Mouse (Mus musculus): ENCODE results near the gene Kat6b.

The Kat6b gene

DNA sequence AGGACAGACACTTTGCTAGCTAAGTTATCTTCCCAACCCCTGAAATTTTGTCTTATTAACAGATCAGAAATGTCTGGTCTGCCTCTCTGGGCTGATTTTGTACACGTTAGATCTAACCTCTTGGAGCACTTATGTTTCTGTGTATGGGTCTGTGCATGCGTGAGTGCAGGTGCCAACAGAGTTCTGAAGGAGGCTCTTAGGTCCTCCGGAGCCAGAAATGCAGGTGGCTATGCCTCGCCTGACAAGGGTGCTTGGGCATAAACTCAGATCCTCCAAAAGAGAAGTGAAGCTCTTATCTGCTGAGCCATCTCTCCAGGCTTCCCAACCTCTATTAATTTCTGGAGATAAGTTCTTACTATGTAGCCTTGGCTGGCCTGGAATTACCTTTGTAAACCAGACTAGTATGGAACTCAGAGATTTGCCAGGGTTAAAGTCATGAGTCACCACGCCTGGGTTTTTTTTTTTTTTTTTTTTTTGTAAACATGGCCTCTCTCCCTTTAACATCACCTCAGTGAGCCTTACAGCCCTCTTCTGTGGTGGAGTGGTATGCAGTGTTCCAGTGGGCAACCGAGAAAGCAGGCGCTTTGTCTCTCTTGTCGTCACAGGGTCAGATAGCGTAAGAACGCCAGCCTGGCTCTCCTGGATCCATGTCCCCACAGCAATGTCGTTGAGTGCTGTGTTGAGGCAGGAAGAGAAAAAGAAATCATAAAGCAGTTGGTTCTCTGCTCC lies 79.4 kb downstream of the Kat6b start:
- no peak for DNase-seq (ENCODE audit: low spot score in 2 of 2)

DNA sequence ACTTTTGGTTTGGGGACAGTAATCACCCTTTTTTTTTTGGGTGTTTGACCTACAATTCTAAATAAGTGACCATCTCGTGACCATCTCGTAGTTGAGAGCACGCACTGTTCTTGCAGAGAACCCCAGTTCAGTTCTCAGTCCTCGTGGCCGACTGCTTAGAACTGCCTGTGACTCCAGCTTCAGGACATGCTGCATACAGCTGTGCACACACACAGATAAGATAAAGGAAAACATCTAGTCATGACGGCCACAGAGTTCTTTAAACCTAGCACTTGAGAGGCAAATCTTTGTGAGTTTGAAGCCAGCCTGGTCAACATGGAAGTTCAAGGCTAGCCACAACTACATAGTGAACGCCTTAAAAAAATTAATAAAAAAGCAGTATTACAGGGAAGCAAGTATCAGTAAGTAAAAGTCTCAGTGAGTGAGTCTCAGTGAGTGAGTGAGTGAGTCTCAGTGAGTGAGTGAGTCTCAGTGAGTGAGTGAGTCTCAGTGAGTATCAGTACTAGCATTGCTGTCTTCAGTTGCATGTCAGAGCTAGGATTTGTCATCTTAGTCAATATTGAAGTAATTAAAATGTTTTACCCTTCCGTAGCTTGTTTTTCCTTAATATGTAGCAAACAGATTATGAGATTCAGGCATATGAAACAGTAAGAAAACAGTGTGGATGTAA lies 80.3 kb downstream of the Kat6b start:
- DNase-seq (ENCODE audit: low spot score in 2 of 2), result no peak

DNA sequence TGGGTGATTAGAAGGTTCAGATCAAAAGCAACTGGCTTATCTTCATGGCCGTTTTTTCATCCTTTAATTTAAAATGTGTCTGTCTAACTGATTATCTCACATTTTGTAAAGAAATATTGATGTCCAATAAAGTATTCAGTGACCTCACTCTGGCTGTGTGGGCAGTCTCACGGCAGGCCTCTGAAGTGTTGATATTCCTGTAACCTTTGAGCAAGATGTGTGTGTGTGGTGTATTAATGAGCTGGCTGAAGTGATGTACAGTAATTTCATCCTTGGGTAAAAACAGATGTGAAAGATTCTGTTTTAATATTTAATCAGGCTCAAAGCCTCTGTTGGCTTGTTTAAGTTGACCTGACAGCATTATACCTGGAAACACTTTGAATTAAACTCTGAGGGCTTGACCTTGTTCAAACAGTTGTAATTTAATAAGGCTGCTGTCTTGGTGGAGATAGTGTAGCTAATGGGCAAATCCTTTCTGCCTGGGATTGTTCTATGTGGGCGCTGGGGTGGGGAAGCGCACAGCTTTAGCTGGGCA lies 82.4 kb downstream of the Kat6b start:
- no peak for DNase-seq (ENCODE audit: low spot score in 2 of 2)

- DNase-seq (ENCODE audit: low spot score in 2 of 2), result no peak
These were observed 84.5 kb downstream of the Kat6b start for GRCm38 (mm10) chr14:21565541-21566353.

DNA sequence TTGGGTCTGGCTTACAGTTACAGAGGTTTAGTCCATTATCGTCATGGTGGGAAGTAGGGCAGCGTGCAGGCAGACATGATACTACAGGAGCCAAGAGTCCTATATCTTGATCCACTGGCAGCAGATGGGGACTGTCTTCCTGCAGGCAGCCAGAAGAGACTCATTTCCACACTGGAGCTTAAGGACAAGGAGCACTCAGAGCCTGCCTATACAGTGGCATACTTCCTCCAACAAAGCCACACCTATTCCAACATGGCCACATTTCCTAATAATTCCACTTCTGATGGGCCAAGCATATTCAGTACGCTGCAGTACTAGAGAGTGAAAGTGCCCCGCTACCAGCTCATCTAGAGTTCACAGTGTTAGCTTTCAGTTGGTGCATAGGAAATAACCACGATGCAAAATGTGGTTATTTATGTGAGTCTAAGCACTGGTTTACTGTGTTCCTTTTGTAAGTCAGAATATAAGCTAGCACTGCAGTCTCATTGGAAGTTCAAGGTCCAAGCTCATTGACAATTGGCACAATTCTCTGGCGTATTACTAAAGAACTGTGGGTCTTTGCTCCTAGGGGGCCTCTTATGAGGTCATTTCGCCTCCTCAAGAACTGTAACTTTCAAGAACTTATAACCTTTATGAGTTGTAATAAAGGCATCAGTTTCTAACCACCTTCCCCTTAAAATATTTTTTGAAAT lies 86.2 kb downstream of the Kat6b start:
- no peak for DNase-seq (ENCODE audit: low spot score in 2 of 2)

DNA sequence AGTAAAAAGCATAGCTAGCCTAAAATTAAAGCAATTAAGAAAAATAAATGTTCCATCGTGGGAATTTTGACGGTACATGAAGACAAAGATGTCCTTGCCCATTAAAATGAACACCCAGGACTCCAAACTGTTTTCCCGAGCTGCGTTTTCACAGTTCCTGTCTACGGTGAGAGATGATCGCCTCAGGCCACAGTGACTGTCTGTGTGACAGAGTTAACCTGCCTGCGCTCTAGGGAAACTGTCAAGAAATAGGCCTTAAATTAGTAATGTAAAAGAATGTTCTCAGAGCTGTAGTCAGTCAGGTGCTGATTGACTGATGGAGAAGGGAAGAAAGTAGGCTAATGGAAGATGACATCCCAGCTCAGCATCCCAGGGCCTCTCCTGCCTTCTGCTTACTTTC lies 87.6 kb downstream of the Kat6b start:
- DNase-seq (ENCODE audit: low spot score in 2 of 2), result no peak

GRCm38 (mm10) chr14:21574686-21575309 lies 93.6 kb downstream of the Kat6b start:
- DNase-seq (ENCODE audit: low spot score in 2 of 2), result no peak

DNA sequence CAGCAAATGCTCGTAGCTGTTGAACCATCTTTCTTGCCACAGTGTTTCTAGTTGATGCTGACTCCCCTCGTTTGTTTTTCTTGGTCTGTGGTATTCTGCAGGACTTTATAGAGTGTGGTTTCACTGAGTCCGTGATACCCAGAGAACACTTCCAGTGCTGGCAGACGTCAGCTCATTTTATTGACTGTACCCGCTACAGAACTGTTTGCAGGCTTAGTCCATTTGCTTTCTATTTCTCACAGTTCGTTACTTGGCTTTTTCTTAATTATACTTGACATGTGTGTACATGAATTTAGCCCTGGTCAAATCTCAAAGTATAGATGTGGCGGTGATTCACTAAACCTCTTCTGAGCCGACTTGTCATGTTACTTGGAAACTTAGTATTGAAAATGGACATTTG lies 95.6 kb downstream of the Kat6b start:
- no peak for DNase-seq (ENCODE audit: low spot score in 2 of 2)

GRCm38 (mm10) chr14:21581198-21581597 lies 100.0 kb downstream of the Kat6b start:
- no peak for DNase-seq (ENCODE audit: low spot score in 2 of 2)

DNA sequence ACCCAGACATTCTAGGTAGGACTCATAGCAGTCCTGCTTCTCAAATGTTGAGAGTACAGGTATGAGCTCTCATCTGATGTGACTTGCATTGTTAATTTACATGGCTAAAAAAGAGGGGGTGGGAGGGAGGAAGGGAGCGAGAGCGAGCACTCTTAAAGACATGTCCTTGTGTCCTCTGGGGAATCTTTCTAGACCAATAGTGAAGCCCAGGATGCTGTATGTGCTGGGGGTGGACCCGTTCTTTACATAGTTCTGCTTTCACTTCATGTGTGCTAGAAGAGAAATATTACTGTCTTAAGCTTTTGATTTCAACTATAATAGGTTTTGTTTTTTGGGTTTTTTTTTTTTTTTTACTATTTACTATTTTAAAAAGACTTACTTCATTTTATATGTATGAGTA lies 101.1 kb downstream of the Kat6b start:
- DNase-seq (ENCODE audit: low spot score in 2 of 2), result no peak

- no peak for DNase-seq (ENCODE audit: low spot score in 2 of 2)
These were observed 101.8 kb downstream of the Kat6b start for GRCm38 (mm10) chr14:21583051-21583450.

GRCm38 (mm10) chr14:21583868-21584267 lies 102.6 kb downstream of the Kat6b start:
- no peak for DNase-seq (ENCODE audit: low spot score in 2 of 2)

DNA sequence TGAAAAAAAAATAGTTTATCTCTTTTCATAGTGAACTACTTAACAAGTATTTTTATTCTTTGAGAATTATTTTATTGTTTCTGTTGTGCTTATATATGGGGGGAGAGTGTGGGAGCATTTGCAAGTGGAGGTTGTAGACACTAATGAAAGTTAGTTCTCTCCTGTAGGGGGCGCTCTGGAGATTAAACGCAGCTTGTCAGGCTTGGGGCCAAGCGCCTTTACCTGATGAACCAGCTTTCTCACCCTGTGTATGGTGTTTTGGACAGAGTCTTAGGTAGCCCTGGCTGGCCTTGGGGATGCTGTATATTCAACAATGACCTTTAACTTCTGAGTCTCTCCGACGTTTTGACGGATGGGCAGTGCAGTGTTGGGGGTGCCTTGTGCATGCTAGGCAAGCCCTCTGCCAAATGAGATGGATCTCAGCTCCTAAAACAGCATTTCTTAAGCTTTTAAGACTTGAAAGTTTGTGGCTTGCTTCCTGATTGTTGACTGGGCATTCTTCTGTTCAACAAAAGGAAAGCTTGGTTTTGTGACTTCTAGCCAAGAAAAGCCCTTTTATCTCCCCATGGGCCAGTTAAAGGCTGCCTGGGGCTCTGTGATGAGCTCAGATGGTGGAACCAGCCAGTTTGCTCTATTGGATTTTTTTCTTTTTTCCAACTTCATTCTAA lies 103.4 kb downstream of the Kat6b start:
- DNase-seq (ENCODE audit: low spot score in 2 of 2), result no peak

GRCm38 (mm10) chr14:21585491-21586251 lies 104.4 kb downstream of the Kat6b start:
- no peak for DNase-seq (ENCODE audit: low spot score in 2 of 2)

GRCm38 (mm10) chr14:21586481-21587118 lies 105.4 kb downstream of the Kat6b start:
- DNase-seq (ENCODE audit: low spot score in 2 of 2), result no peak

- no peak for DNase-seq (ENCODE audit: low spot score in 2 of 2)
These were observed 106.7 kb downstream of the Kat6b start for GRCm38 (mm10) chr14:21587931-21588330.

DNA sequence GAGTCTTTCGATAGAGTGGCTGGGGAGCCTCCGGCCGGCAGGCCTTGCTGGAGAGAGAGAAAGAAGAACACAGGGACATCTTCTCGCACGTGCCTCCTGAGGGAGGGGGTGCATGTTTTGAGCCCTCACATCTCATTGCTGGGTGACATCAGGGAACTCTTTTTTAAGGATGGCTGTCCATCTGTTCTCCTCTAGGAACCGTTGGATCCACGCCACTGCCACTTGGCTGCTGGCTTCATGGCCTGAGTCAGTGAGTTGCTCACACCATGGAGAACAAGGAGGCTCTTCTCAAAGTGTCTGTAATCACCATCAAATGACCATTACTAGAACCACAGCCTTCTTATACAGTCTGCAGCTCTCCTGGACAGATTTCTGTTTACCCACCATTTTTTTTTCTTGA lies 108.4 kb downstream of the Kat6b start:
- no peak for DNase-seq (ENCODE audit: low spot score in 2 of 2)

DNA sequence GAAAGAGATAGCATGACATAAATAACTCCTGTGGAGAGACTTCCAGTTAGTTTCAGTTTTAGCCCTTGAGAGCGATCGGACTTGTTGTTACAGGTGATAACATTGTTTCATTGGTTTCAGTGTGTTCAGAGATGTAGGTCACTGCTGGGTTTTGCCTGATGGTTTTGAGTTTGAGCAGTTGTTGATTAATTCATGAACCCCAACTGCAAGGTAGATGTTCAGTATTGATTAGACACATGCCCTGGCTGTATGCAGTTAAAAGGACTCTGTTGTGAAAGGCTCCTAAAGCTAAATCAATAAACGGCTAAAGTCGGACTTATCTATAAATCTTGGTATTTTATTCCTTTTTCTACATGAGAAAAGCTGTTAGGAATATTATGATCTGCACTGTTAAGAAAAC lies 109.0 kb downstream of the Kat6b start:
- no peak for DNase-seq (ENCODE audit: low spot score in 2 of 2)

DNA sequence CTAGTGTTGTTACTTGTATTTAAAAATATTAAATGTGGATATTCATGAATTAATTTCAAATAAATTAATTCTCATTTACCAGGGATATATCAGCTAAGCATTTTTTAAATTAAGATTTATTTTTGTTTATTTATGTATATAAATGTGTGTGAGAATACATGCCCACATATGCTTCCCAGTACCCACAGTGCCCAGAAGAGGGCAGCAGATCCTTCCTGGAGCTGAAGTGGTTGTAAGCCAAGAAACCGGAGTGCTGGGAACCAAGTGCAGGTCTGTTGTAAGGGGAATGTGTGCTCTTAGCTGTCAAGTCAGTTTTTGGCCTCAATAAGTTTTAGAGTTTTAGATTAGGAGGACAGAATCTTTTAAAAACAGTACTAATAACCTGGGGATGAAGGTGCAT lies 110.9 kb downstream of the Kat6b start:
- no peak for DNase-seq (ENCODE audit: low spot score in 2 of 2)
